Mouse (Mus musculus) heart, postnatal 0 days (tissue): ENCODE measurements at regions not wholly inside any gene's neighbourhood (a gene's known extent, or its start where the extent isn't known, plus 50 kb on each side); places are given as distances from the start of the nearest gene placed in this dataset.

Source experiments
- CTCF ChIP-seq: IDR thresholded peaks from 2 replicates; pipeline ENCODE4 v1.5.1; 2016; ENCODE audit warnings: antibody characterized with exemption, control low read depth, low read depth
- EP300 ChIP-seq: IDR thresholded peaks from 2 replicates; pipeline ENCODE4 v1.6.1; 2016; ENCODE audit warnings: antibody characterized with exemption, low read depth

GRCm38 (mm10) chr13:111144721-111145120, 110.1 kb upstream of the Actbl2 start:
- no peak for TF ChIP-seq CTCF
- no peak for TF ChIP-seq EP300
